Mouse (Mus musculus) intestine, postnatal 0 days (tissue): ENCODE results near the gene Gm266. TPM values are rescaled to one million over a fixed set of nuclear protein-coding genes. Genes with fewer than 3 reads are reported as not detected.

ENCODE experiments used
- ATAC-seq: fragments of 200-750 bp; cut with Nextera tagmentation; 2 replicates; pipeline ENCODE4 v1.8.0; 2017; ENCODE audit warnings: mild to moderate bottlenecking, moderate TSS enrichment, moderate library complexity
- H3K27ac ChIP-seq: fragments of 300-500 bp; sonication (generic); 2 replicates; pipeline ENCODE4 v1.5.1; 2014; ENCODE audit warnings: mild to moderate bottlenecking, low read depth, low read length, moderate library complexity
- H3K27me3 ChIP-seq: fragments of 300-500 bp; sonication (generic); replicated peaks from 2 replicates; pipeline ENCODE4 v1.6.1; 2014; ENCODE audit warnings: low read length, mixed read lengths; ENCODE audit not compliant: control insufficient read depth, insufficient read depth
- H3K36me3 ChIP-seq: fragments of 300-500 bp; sonication (generic); 2 replicates; pipeline ENCODE4 v1.6.1; 2014; ENCODE audit warnings: mild to moderate bottlenecking, moderate library complexity; ENCODE audit not compliant: control insufficient read depth, insufficient read depth
- H3K4me1 ChIP-seq: fragments of 300-500 bp; sonication (generic); replicated peaks from 2 replicates; pipeline ENCODE4 v1.6.1; 2014; ENCODE audit warnings: antibody characterized with exemption, low read length, mixed read lengths; ENCODE audit not compliant: control insufficient read depth, insufficient read depth
- H3K4me2 ChIP-seq: fragments of 300-500 bp; sonication (generic); replicated peaks from 2 replicates; pipeline ENCODE4 v1.6.1; 2014; ENCODE audit warnings: low read depth, mild to moderate bottlenecking, moderate library complexity
- H3K4me3 ChIP-seq: fragments of 300-500 bp; sonication (generic); 2 replicates; pipeline ENCODE4 v1.5.1; 2014; ENCODE audit warnings: low read depth, low read length
- H3K9ac ChIP-seq: fragments of 300-500 bp; sonication (generic); 2 replicates; pipeline ENCODE4 v1.6.1; 2014; ENCODE audit warnings: mild to moderate bottlenecking, low read depth, low read length
- H3K9me3 ChIP-seq: fragments of 300-500 bp; sonication (generic); 2 replicates; pipeline ENCODE4 v1.6.1; 2016; ENCODE audit warnings: mixed run types; ENCODE audit not compliant: control insufficient read depth
- CTCF ChIP-seq: sonication (generic); IDR thresholded peaks from 2 replicates; pipeline ENCODE4 v1.5.1; 2016; ENCODE audit warnings: low read depth, mild to moderate bottlenecking, control low read depth, antibody characterized with exemption, moderate library complexity
- WGBS: fragments of 180-500 bp; shearing (Covaris S2); extraction: QIAGEN DNeasy Blood & Tissue Kit; methylation state at CpG from one replicate; pipeline ENCODE4 v1.1.7; 2014; 5-methylcytosine and 5-hydroxymethylcytosine counted together
- polyA plus RNA-seq: library from polyadenylated mRNA; unstranded; fragments of >200 nt; fragmentation: Nextera tagmentation; extraction: Ambion mirVana; gene quantifications from 2 replicates; pipeline ENCODE4 v1.2.1, GENCODE M21; 2015

Gene Gm266
- polyA plus RNA-seq, 1 experiment from 2014 or later: 8.6 TPM

- Histone ChIP-seq H3K9me3 (no peaks in the 10 kb centered on the region), H3K36me3 (no peaks in the 10 kb centered on the region), H3K27me3 (peaks cover 10% of the 10 kb centered on the region; the same call in 1 of the 2 replicates), H3K9ac (no peak overlapping the region), H3K4me3 (no peak overlapping the region), H3K4me1 (no peaks in the 10 kb centered on the region), H3K4me2 (no peak overlapping the region), H3K27ac (no peak overlapping the region)
- no peak for TF ChIP-seq CTCF
- ATAC-seq: no peak
- 84% methylated on average over 7 of the region's 7 CpGs for WGBS
Measured at GRCm38 (mm10) chr12:111468206-111468605, 17.4 kb downstream of the Gm266 start.

GRCm38 (mm10) chr12:111466369-111466768, 19.3 kb downstream of the Gm266 start:
- Histone ChIP-seq H3K9me3 (no peaks in the 10 kb centered on the region), H3K27me3 (peaks cover 10% of the 10 kb centered on the region; the same call in 1 of the 2 replicates), H3K4me2 (no peak overlapping the region), H3K4me3 (no peak overlapping the region), H3K9ac (no peak overlapping the region), H3K36me3 (no peaks in the 10 kb centered on the region), H3K4me1 (no peaks in the 10 kb centered on the region), H3K27ac (no peak overlapping the region)
- TF ChIP-seq CTCF: no peak
- WGBS: 91% methylated on average over 3 of the region's 3 CpGs
- ATAC-seq: no peak

GRCm38 (mm10) chr12:111463570-111463969, 22.1 kb downstream of the Gm266 start:
- Histone ChIP-seq H3K36me3 (no peaks in the 10 kb centered on the region), H3K9ac (no peak overlapping the region), H3K9me3 (no peaks in the 10 kb centered on the region), H3K4me2 (no peak overlapping the region), H3K4me3 (no peak overlapping the region), H3K27ac (no peak overlapping the region), H3K27me3 (peaks cover 14% of the 10 kb centered on the region; the same call in 1 of the 2 replicates), H3K4me1 (no peaks in the 10 kb centered on the region)
- no peak for ATAC-seq
- 62% methylated on average over 7 of the region's 7 CpGs for WGBS
- TF ChIP-seq CTCF: no peak

GRCm38 (mm10) chr12:111457742-111458141, 27.9 kb downstream of the Gm266 start:
- TF ChIP-seq CTCF: no peak
- Histone ChIP-seq H3K36me3 (no peaks in the 10 kb centered on the region), H3K4me3 (no peak overlapping the region), H3K27me3 (peaks cover 18% of the 10 kb centered on the region; the same call in 1 of the 2 replicates), H3K4me2 (no peak overlapping the region), H3K4me1 (no peaks in the 10 kb centered on the region; the same call in 1 of the 2 replicates), H3K27ac (no peak overlapping the region), H3K9me3 (no peaks in the 10 kb centered on the region), H3K9ac (no peak overlapping the region)
- 82% methylated on average over 1 of the region's 1 CpGs for WGBS
- no peak for ATAC-seq

- WGBS: 50% methylated on average over 8 of the region's 8 CpGs
Measured at GRCm38 (mm10) chr12:111455860-111456259, 29.8 kb downstream of the Gm266 start.

GRCm38 (mm10) chr12:111455311-111455846, 30.2 kb downstream of the Gm266 start:
- Histone ChIP-seq H3K9ac (no peak overlapping the region), H3K9me3 (no peaks in the 10 kb centered on the region), H3K4me2 (no peak overlapping the region), H3K4me3 (no peak overlapping the region), H3K27me3 (peaks cover 27% of the 10 kb centered on the region; the same call in 1 of the 2 replicates), H3K36me3 (no peaks in the 10 kb centered on the region; the same call in 1 of the 2 replicates), H3K27ac (peak overlapping the region; percentile 21; the same call in 1 of the 2 replicates), H3K4me1 (no peaks in the 10 kb centered on the region; the same call in 1 of the 2 replicates)
- ATAC-seq: no peak
- no peak for TF ChIP-seq CTCF
- WGBS: 54% methylated on average over 12 of the region's 12 CpGs

More at GRCm38 (mm10) chr12:111455860-111456259, 29.8 kb downstream of the Gm266 start:
- Histone ChIP-seq H3K9ac (no peak overlapping the region), H3K9me3 (no peaks in the 10 kb centered on the region), H3K27me3 (peaks cover 27% of the 10 kb centered on the region; the same call in 1 of the 2 replicates), H3K27ac (no peak overlapping the region), H3K36me3 (no peaks in the 10 kb centered on the region; the same call in 1 of the 2 replicates), H3K4me3 (no peak overlapping the region), H3K4me1 (no peaks in the 10 kb centered on the region; the same call in 1 of the 2 replicates), H3K4me2 (no peak overlapping the region)
- no peak for TF ChIP-seq CTCF
- no peak for ATAC-seq
